ENCODE assay signal across 9 mouse cellular contexts in genomic region chr13:41709475-41710227, GRCm38 (mm10).
A peak's percentile ranks its signal among the peaks of the same experiment; 100 is the strongest.
DNase-seq lines count a peak whose midpoint lies in the region; ATAC-seq and TF ChIP-seq lines count a peak whose summit lies in the region.
"Had no signal": no experiment of that assay in that cellular context is flagged by ENCODE, and none has a peak within 500 bp of the region (broad histone marks: within the 10 kb centered on the region; RNA-seq: fewer than 3 reads in every experiment).

No protein-coding gene starts in this region.

- no peak overlapping the region; the same call in 1 of the 2 replicates for H3K9ac ChIP-seq in kidney, embryonic 16.5 days (replicated peaks; ENCODE audit: low read length)
- no peak overlapping the region for H3K9ac ChIP-seq in liver, adult 2 months (ENCODE audit: low read depth, low read length)
- no peak overlapping the region for H3K9ac ChIP-seq in neural tube, embryonic 12.5 days
- no peak overlapping the region for H3K9ac ChIP-seq in stomach, postnatal 0 days (ENCODE audit: low read length)
- H3K9ac ChIP-seq: embryonic facial prominence, embryonic 12.5 days had no signal

- no peak overlapping the region for H3K4me3 ChIP-seq in embryonic facial prominence, embryonic 10.5 days
- no peak overlapping the region for H3K4me3 ChIP-seq in heart, embryonic 10.5 days
- H3K4me3 ChIP-seq in kidney, embryonic 16.5 days (ENCODE audit: low read length) = no peak overlapping the region
- no peak overlapping the region for H3K4me3 ChIP-seq in liver, adult 2 months (ENCODE audit: insufficient read depth, low read depth, low read length)
- H3K4me3 ChIP-seq in neural tube, embryonic 12.5 days = no peak overlapping the region
- no peak overlapping the region for H3K4me3 ChIP-seq in stomach, postnatal 0 days (ENCODE audit: low read depth, low read length)
- H3K4me3 ChIP-seq: embryonic facial prominence, embryonic 12.5 days had no signal

- peak; percentile 59; the same call in 1 of the 2 replicates for TF ChIP-seq CTCF in liver, adult 2 months (IDR thresholded peaks at IDR 0.05; ENCODE audit: low read depth, low read length)
- peak; percentile 89 for TF ChIP-seq CTCF in stomach, postnatal 0 days (IDR thresholded peaks at IDR 0.05; ENCODE audit: low read depth)

- H3K27me3 ChIP-seq in embryonic facial prominence, embryonic 10.5 days (replicated peaks; ENCODE audit: low read depth, poor library complexity, severe bottlenecking) = no peaks in the 10 kb centered on the region
- H3K27me3 ChIP-seq in heart, embryonic 10.5 days (ENCODE audit: insufficient read depth, poor library complexity, severe bottlenecking) = no peaks in the 10 kb centered on the region
- no peaks in the 10 kb centered on the region for H3K27me3 ChIP-seq in kidney, embryonic 16.5 days (ENCODE audit: insufficient read depth, low read length)
- H3K27me3 ChIP-seq in liver, adult 2 months (ENCODE audit: control insufficient read depth, insufficient read depth, low read length) = no peaks in the 10 kb centered on the region
- H3K27me3 ChIP-seq in neural tube, embryonic 12.5 days (replicated peaks) = no peaks in the 10 kb centered on the region
- no peaks in the 10 kb centered on the region for H3K27me3 ChIP-seq in stomach, postnatal 0 days (ENCODE audit: control insufficient read depth, insufficient read depth, low read length)
- H3K27me3 ChIP-seq: embryonic facial prominence, embryonic 12.5 days had no signal

- ATAC-seq in kidney, embryonic 16.5 days (ENCODE audit: low FRiP score, low TSS enrichment) = 0 out of 2 replicates have a peak, but pooled peaks have one; percentile 33
- ATAC-seq in neural tube, embryonic 12.5 days (ENCODE audit: low FRiP score, low read depth) = 0 out of 2 replicates have a peak, but pooled peaks have one; percentile 53
- ATAC-seq in stomach, postnatal 0 days (ENCODE audit: low FRiP score, low TSS enrichment) = peak; percentile 59

- DNase-seq in B cell, adult 2 months = peak; percentile 80 to 81
- DNase-seq in adrenal gland, postnatal 14 days = peak; percentile 89
- DNase-seq in embryonic facial prominence, embryonic 10.5 days (ENCODE audit: low spot score) = peak; percentile 83
- DNase-seq in heart, embryonic 10.5 days (ENCODE audit: low spot score) = peak; percentile 91
- peak; percentile 66 for DNase-seq in liver, adult 2 months (ENCODE audit: extremely low read depth, low read depth, low spot score)
- peak; percentile 84 for DNase-seq in stomach, postnatal 0 days (ENCODE audit: low spot score)

- no peak overlapping the region for H3K27ac ChIP-seq in embryonic facial prominence, embryonic 10.5 days (replicated peaks)
- H3K27ac ChIP-seq in heart, embryonic 10.5 days = 0 out of 2 replicates have a peak overlapping the region, but pooled peaks have one; percentile 59
- no peak overlapping the region for H3K27ac ChIP-seq in kidney, embryonic 16.5 days (ENCODE audit: low read length)
- H3K27ac ChIP-seq in liver, adult 2 months (replicated peaks; ENCODE audit: insufficient read depth, low read depth, low read length) = no peak overlapping the region
- no peak overlapping the region for H3K27ac ChIP-seq in neural tube, embryonic 12.5 days
- H3K27ac ChIP-seq in stomach, postnatal 0 days (replicated peaks) = no peak overlapping the region
- H3K27ac ChIP-seq: embryonic facial prominence, embryonic 12.5 days had no signal

- no peak overlapping the region for H3K4me2 ChIP-seq in kidney, embryonic 16.5 days (replicated peaks; ENCODE audit: low read depth, low read length)
- no peak overlapping the region; the same call in 1 of the 2 replicates for H3K4me2 ChIP-seq in neural tube, embryonic 12.5 days (replicated peaks)
- H3K4me2 ChIP-seq in stomach, postnatal 0 days (replicated peaks; ENCODE audit: low read depth) = no peak overlapping the region
- H3K4me2 ChIP-seq: embryonic facial prominence, embryonic 12.5 days had no signal

- no peaks in the 10 kb centered on the region for H3K79me2 ChIP-seq in liver, adult 2 months (ENCODE audit: control insufficient read depth, insufficient read depth, low read length)

- 37% methylated on average over 24 of the region's 24 CpGs for WGBS in embryonic facial prominence, embryonic 10.5 days
- 38% methylated on average over 24 of the region's 24 CpGs for WGBS in heart, embryonic 10.5 days
- WGBS in kidney, embryonic 16.5 days = 34% methylated on average over 24 of the region's 24 CpGs
- WGBS in liver, adult 2 months = 42% methylated on average over 24 of the region's 24 CpGs
- WGBS in neural tube, embryonic 12.5 days = 36% methylated on average over 24 of the region's 24 CpGs
- 41% methylated on average over 24 of the region's 24 CpGs for WGBS in stomach, postnatal 0 days

- H3K4me1 ChIP-seq in embryonic facial prominence, embryonic 10.5 days = peaks cover 14% of the 10 kb centered on the region
- peaks cover 38% of the 10 kb centered on the region for H3K4me1 ChIP-seq in heart, embryonic 10.5 days
- H3K4me1 ChIP-seq in kidney, embryonic 16.5 days (ENCODE audit: insufficient read depth, low read length) = peaks cover 7% of the 10 kb centered on the region
- H3K4me1 ChIP-seq in liver, adult 2 months (ENCODE audit: control insufficient read depth, insufficient read depth, low read length) = no peaks in the 10 kb centered on the region
- 0 out of 2 replicates have a peak, but pooled peaks cover 6% of the 10 kb centered on the region for H3K4me1 ChIP-seq in neural tube, embryonic 12.5 days
- H3K4me1 ChIP-seq in stomach, postnatal 0 days (replicated peaks; ENCODE audit: control insufficient read depth, insufficient read depth) = no peaks in the 10 kb centered on the region
- H3K4me1 ChIP-seq: embryonic facial prominence, embryonic 12.5 days had no signal

- TF ChIP-seq EP300 in stomach, postnatal 0 days (optimal IDR thresholded peaks at IDR 0.05) = no peak

- no peak for TF ChIP-seq POLR2A in liver, adult 2 months (IDR thresholded peaks at IDR 0.05; ENCODE audit: extremely low read depth, insufficient read depth, low read length)

- H3K9me3 ChIP-seq in embryonic facial prominence, embryonic 10.5 days = no peaks in the 10 kb centered on the region
- H3K9me3 ChIP-seq in heart, embryonic 10.5 days = no peaks in the 10 kb centered on the region
- H3K9me3 ChIP-seq in kidney, embryonic 16.5 days (ENCODE audit: low read length) = peaks cover 3% of the 10 kb centered on the region; the same call in 1 of the 2 replicates
- no peaks in the 10 kb centered on the region for H3K9me3 ChIP-seq in neural tube, embryonic 12.5 days
- no peaks in the 10 kb centered on the region for H3K9me3 ChIP-seq in stomach, postnatal 0 days (ENCODE audit: control insufficient read depth, low read length)
- H3K9me3 ChIP-seq: embryonic facial prominence, embryonic 12.5 days had no signal

- H3K36me3 ChIP-seq in embryonic facial prominence, embryonic 10.5 days (replicated peaks) = no peaks in the 10 kb centered on the region
- no peaks in the 10 kb centered on the region for H3K36me3 ChIP-seq in heart, embryonic 10.5 days
- H3K36me3 ChIP-seq in kidney, embryonic 16.5 days (ENCODE audit: insufficient read depth, low read length) = no peaks in the 10 kb centered on the region
- no peaks in the 10 kb centered on the region for H3K36me3 ChIP-seq in liver, adult 2 months (ENCODE audit: control insufficient read depth, insufficient read depth, low read length)
- H3K36me3 ChIP-seq in neural tube, embryonic 12.5 days = no peaks in the 10 kb centered on the region
- no peaks in the 10 kb centered on the region for H3K36me3 ChIP-seq in stomach, postnatal 0 days (ENCODE audit: control insufficient read depth, insufficient read depth, low read length)
- H3K36me3 ChIP-seq: embryonic facial prominence, embryonic 12.5 days had no signal
